Mouse (Mus musculus) central nervous system, embryonic 18 days (tissue): ENCODE data around the gene Rchy1. TPM values are rescaled to one million over a fixed set of nuclear protein-coding genes. Genes with fewer than 3 reads are reported as not detected.

Experiments used
- polyA plus RNA-seq: library from polyadenylated mRNA; depleted of rRNA; stranded (reverse); fragments of >200 nt; gene quantifications from 2 replicates; pipeline ENCODE4 v1.2.3, GENCODE M21; 2012; rRNA removed

Rchy1 gene
- 55.1 and 58.4 TPM in 2 replicates for polyA plus RNA-seq

GRCm38 (mm10) chr5:91962639-91963440 lies at the start of gene Rchy1:
Gene Rchy1, minus strand, starts transcription at chr5:91963068.

GRCm38 (mm10) chr5:91987236-91987635 lies 24.4 kb upstream of the Rchy1 start, which contains the start of gene Odaph:
Gene Odaph, plus strand, starts transcription at chr5:91987475.

Other genes with a start within 250 kb of the Rchy1 start
- gene Odaph, start 24.4 kb upstream of the Rchy1 start, polyA plus RNA-seq, result 0.12 and 0.38 TPM in 2 replicates
- 18.5 and 21.2 TPM in 2 replicates for gene Cdkl2, start 80.8 kb upstream of the Rchy1 start, polyA plus RNA-seq
- 138 and 139 TPM in 2 replicates for gene G3bp2, start 120.7 kb upstream of the Rchy1 start, polyA plus RNA-seq
- gene Uso1, start 174.9 kb upstream of the Rchy1 start, polyA plus RNA-seq, result 42.9 and 46.6 TPM in 2 replicates